Mouse (Mus musculus) splenic B cell, adult 2 months (primary cell): ENCODE measurements around the gene Klhl26.
"Not testable (repeated sequence)": the region's sequence is repeated elsewhere in the genome, so short reads cannot be mapped to it uniquely, and the experiment has no call there.

Experiments used
- DNase-seq: peaks from one replicate; pipeline ENCODE4 v3.0.0-alpha.2; 2011; ENCODE audit warnings: low read depth, low spot score
- H3K27me3 ChIP-seq: 2 replicates; pipeline ENCODE4 v1.6.1; 2012; ENCODE audit warnings: mild to moderate bottlenecking, low read length, moderate library complexity, mixed read lengths; ENCODE audit not compliant: control insufficient read depth, poor library complexity, insufficient read depth, severe bottlenecking
- H3K36me3 ChIP-seq: 2 replicates; pipeline ENCODE4 v1.6.1; 2012; ENCODE audit warnings: mild to moderate bottlenecking, low read length, moderate library complexity, mixed read lengths; ENCODE audit not compliant: control insufficient read depth, poor library complexity, insufficient read depth, severe bottlenecking

The Klhl26 gene

GRCm38 (mm10) chr8:70476333-70477268 is at the start of gene Klhl26:
Klhl26 (minus strand) TSS chr8:70476968.
- peak; percentile 97 for DNase-seq
- no peaks in the 10 kb centered on the region for H3K27me3 ChIP-seq
- H3K36me3 ChIP-seq, result no peaks in the 10 kb centered on the region

- no peaks in the 10 kb centered on the region for H3K27me3 ChIP-seq
- peak; percentile 99 for DNase-seq
Measured at GRCm38 (mm10) chr8:70522592-70523403, 46.0 kb upstream of the Klhl26 start.

GRCm38 (mm10) chr8:70519606-70520005 is 42.8 kb upstream of the Klhl26 start:
- Histone ChIP-seq H3K36me3 (peaks cover 8% of the 10 kb centered on the region), H3K27me3 (no peaks in the 10 kb centered on the region)
- DNase-seq, result no peak

More at GRCm38 (mm10) chr8:70522592-70523403, 46.0 kb upstream of the Klhl26 start:
- H3K36me3 ChIP-seq, result peaks cover 3% of the 10 kb centered on the region; the same call in 1 of the 2 replicates

- DNase-seq, result no peak
- no peaks in the 10 kb centered on the region for H3K27me3 ChIP-seq
- peaks cover 8% of the 10 kb centered on the region for H3K36me3 ChIP-seq
Measured at GRCm38 (mm10) chr8:70519043-70519442, 42.3 kb upstream of the Klhl26 start.

- H3K36me3 ChIP-seq, result peaks cover 8% of the 10 kb centered on the region; the same call in 1 of the 2 replicates
- DNase-seq, result no peak
- no peaks in the 10 kb centered on the region for H3K27me3 ChIP-seq
Measured at GRCm38 (mm10) chr8:70517940-70518643, 41.3 kb upstream of the Klhl26 start.

GRCm38 (mm10) chr8:70513441-70513840 is 36.7 kb upstream of the Klhl26 start:
- DNase-seq, result no peak
- H3K27me3 ChIP-seq, result no peaks in the 10 kb centered on the region
- peaks cover 9% of the 10 kb centered on the region; the same call in 1 of the 2 replicates for H3K36me3 ChIP-seq

- DNase-seq, result peak; percentile 43
- H3K36me3 ChIP-seq, result peaks cover 9% of the 10 kb centered on the region
- H3K27me3 ChIP-seq, result no peaks in the 10 kb centered on the region
Measured at GRCm38 (mm10) chr8:70512253-70512903, 35.6 kb upstream of the Klhl26 start.

- no peak for DNase-seq
- peaks cover 9% of the 10 kb centered on the region for H3K36me3 ChIP-seq
- H3K27me3 ChIP-seq, result no peaks in the 10 kb centered on the region
Measured at GRCm38 (mm10) chr8:70511770-70512169, 35.0 kb upstream of the Klhl26 start.

- H3K27me3 ChIP-seq, DNase-seq, H3K36me3 ChIP-seq: not testable (repeated sequence)
Measured at GRCm38 (mm10) chr8:70511174-70511573, 34.4 kb upstream of the Klhl26 start.

- peak; percentile 98 for DNase-seq
- peaks cover 4% of the 10 kb centered on the region for H3K36me3 ChIP-seq
- H3K27me3 ChIP-seq, result no peaks in the 10 kb centered on the region
Measured at GRCm38 (mm10) chr8:70510228-70510915, 33.6 kb upstream of the Klhl26 start, which contains the start of gene Uba52. Uba52 (minus strand) TSS chr8:70510801.

- Histone ChIP-seq H3K36me3 (peaks cover 4% of the 10 kb centered on the region), H3K27me3 (no peaks in the 10 kb centered on the region)
- no peak for DNase-seq
Measured at GRCm38 (mm10) chr8:70509281-70509952, 32.6 kb upstream of the Klhl26 start.

- no peak for DNase-seq
- H3K36me3 ChIP-seq, result peaks cover 3% of the 10 kb centered on the region
- no peaks in the 10 kb centered on the region for H3K27me3 ChIP-seq
Measured at GRCm38 (mm10) chr8:70507027-70507393, 30.2 kb upstream of the Klhl26 start.

- no peaks in the 10 kb centered on the region for H3K27me3 ChIP-seq
- peaks cover 3% of the 10 kb centered on the region for H3K36me3 ChIP-seq
- DNase-seq, result peak; percentile 94
Measured at GRCm38 (mm10) chr8:70506328-70507026, 29.7 kb upstream of the Klhl26 start, which contains the start of gene Rex1bd. Rex1bd (minus strand) TSS chr8:70506752.
